Mouse (Mus musculus) myocyte (in vitro differentiated cells): ENCODE results near the gene Micu2. TPM values are rescaled to one million over a fixed set of nuclear protein-coding genes. Genes with fewer than 3 reads are reported as not detected.
"Not testable (repeated sequence)": the region's sequence is repeated elsewhere in the genome, so short reads cannot be mapped to it uniquely, and the experiment has no call there.

Experiments
- H3K27me3 ChIP-seq: one replicate; pipeline ENCODE4 v1.6.1; 2011; ENCODE audit not compliant: control insufficient read depth, insufficient read depth, insufficient read length
- H3K36me3 ChIP-seq: one replicate; pipeline ENCODE4 v1.6.1; 2011; ENCODE audit not compliant: control insufficient read depth, insufficient read depth
- H3K4me2 ChIP-seq: one replicate; pipeline ENCODE4 v1.6.1; 2011; ENCODE audit warnings: low read depth, control low read depth
- H3K4me3 ChIP-seq: one replicate; pipeline ENCODE4 v1.5.1; 2011; ENCODE audit warnings: mild to moderate bottlenecking, control low read depth, moderate library complexity
- H3K79me2 ChIP-seq: one replicate; pipeline ENCODE4 v1.6.1; 2011; ENCODE audit not compliant: control insufficient read depth, insufficient read depth
- H3ac ChIP-seq: one replicate; pipeline ENCODE4 v1.6.1; 2011; ENCODE audit not compliant: control insufficient read depth, insufficient read length
- CEBPB ChIP-seq: IDR thresholded peaks from 2 replicates; pipeline ENCODE4 v1.6.1; 2011; ENCODE audit warnings: mild to moderate bottlenecking, moderate library complexity; ENCODE audit not compliant: poor library complexity, insufficient read depth, severe bottlenecking
- E2F4 ChIP-seq: IDR thresholded peaks from one replicate; pipeline ENCODE4 v1.6.1; 2011; ENCODE audit warnings: mild to moderate bottlenecking, control low read depth, moderate library complexity; ENCODE audit not compliant: insufficient read depth
- MAX ChIP-seq: IDR thresholded peaks from one replicate; pipeline ENCODE4 v1.6.1; 2011; ENCODE audit warnings: low read depth, mild to moderate bottlenecking, control low read depth
- MYOD1 ChIP-seq, 3 experiments: IDR thresholded peaks; one replicate each; pipeline ENCODE4 v1.6.1; 2011; ENCODE audit warnings: control low read depth in 2 of 3, low read depth in 2 of 3, mild to moderate bottlenecking in 2 of 3, moderate library complexity in 1 of 3; ENCODE audit not compliant: insufficient read length in 2 of 3, control insufficient read depth in 1 of 3
- MYOG ChIP-seq, 3 experiments: IDR thresholded peaks; one replicate each; pipeline ENCODE4 v1.6.1; 2011; ENCODE audit warnings: control low read depth in 2 of 3, low read depth in 2 of 3, mild to moderate bottlenecking in 2 of 3; ENCODE audit not compliant: insufficient read length in 2 of 3, control insufficient read depth in 1 of 3, insufficient read depth in 1 of 3
- POLR2A ChIP-seq: IDR thresholded peaks from one replicate; pipeline ENCODE4 v1.6.1; 2011; ENCODE audit warnings: low read depth, mild to moderate bottlenecking, control low read depth, moderate library complexity; ENCODE audit not compliant: insufficient read length
- POLR2AphosphoS2 ChIP-seq: IDR thresholded peaks from one replicate; pipeline ENCODE4 v1.6.1; 2011; ENCODE audit warnings: low read depth, control low read depth; ENCODE audit not compliant: insufficient read length
- REST ChIP-seq: IDR thresholded peaks from one replicate; pipeline ENCODE4 v1.6.1; 2011; ENCODE audit warnings: mild to moderate bottlenecking, control low read depth, moderate library complexity; ENCODE audit not compliant: insufficient read depth, insufficient read length
- SRF ChIP-seq: IDR thresholded peaks from one replicate; pipeline ENCODE4 v1.6.1; 2011; ENCODE audit warnings: low read depth; ENCODE audit not compliant: control insufficient read depth, insufficient read length
- TCF12 ChIP-seq: IDR thresholded peaks from one replicate; pipeline ENCODE4 v1.6.1; 2011; ENCODE audit warnings: mild to moderate bottlenecking, control low read depth; ENCODE audit not compliant: poor library complexity, insufficient read depth, severe bottlenecking
- TCF3 ChIP-seq: IDR thresholded peaks from one replicate; pipeline ENCODE4 v1.6.1; 2011; ENCODE audit warnings: low read depth, control low read depth; ENCODE audit not compliant: insufficient read length
- USF1 ChIP-seq: IDR thresholded peaks from one replicate; pipeline ENCODE4 v1.6.1; 2011; ENCODE audit warnings: low read depth, mild to moderate bottlenecking, control low read depth, moderate library complexity
- polyA plus RNA-seq: library from polyadenylated mRNA; unstranded; fragments of >200 nt; fragmentation: generic; extraction: Trizol; gene quantifications from one replicate; pipeline ENCODE4 v1.2.1, GENCODE M21; 2012; ENCODE audit warnings: missing spikeins

Gene Micu2
- polyA plus RNA-seq, 1 experiment: 48.2 TPM

DNA sequence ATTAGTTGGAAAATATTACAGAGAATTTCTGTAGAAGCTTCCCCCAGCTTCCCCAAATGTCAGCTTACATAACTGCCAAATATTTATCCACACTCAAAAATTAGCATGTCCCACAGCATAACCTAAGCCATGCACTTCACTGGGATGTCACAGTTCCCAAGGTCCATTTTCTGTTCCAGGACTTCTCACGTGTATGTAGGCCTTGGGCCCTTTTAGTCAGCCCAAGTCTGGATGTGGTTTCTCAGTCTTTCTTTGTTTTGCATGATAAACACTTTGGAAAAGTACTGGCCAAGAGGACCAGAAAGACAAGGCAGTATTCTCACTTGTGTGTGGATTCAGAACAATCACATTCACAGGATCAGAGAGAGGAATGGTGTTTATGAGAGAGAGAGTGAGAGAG, 97.1 kb downstream of the Micu2 start:
- no peaks in the 10 kb centered on the region for H3K79me2 ChIP-seq
- H3K27me3 ChIP-seq: no peaks in the 10 kb centered on the region
- no peak for TF ChIP-seq REST
- no peak for TF ChIP-seq TCF12
- no peak for TF ChIP-seq TCF3
- TF ChIP-seq MAX: no peak
- no peak for TF ChIP-seq MYOG (IDR thresholded peaks at IDR 0.05; ENCODE audit: control insufficient read depth in 1 of 3, insufficient read depth in 1 of 3, insufficient read length in 2 of 3, low read depth in 2 of 3)
- no peak for TF ChIP-seq SRF
- no peak for TF ChIP-seq POLR2AphosphoS2
- TF ChIP-seq USF1: no peak
- no peak for TF ChIP-seq MYOD1 (IDR thresholded peaks at IDR 0.05; ENCODE audit: control insufficient read depth in 1 of 3, insufficient read length in 2 of 3, low read depth in 2 of 3)
- no peak for TF ChIP-seq E2F4
- no peak for TF ChIP-seq POLR2A
- TF ChIP-seq CEBPB: no peak
- H3K4me2 ChIP-seq: no peak overlapping the region
- H3K4me3 ChIP-seq: no peak overlapping the region
- H3K36me3 ChIP-seq: no peaks in the 10 kb centered on the region
- no peak overlapping the region for H3ac ChIP-seq

DNA sequence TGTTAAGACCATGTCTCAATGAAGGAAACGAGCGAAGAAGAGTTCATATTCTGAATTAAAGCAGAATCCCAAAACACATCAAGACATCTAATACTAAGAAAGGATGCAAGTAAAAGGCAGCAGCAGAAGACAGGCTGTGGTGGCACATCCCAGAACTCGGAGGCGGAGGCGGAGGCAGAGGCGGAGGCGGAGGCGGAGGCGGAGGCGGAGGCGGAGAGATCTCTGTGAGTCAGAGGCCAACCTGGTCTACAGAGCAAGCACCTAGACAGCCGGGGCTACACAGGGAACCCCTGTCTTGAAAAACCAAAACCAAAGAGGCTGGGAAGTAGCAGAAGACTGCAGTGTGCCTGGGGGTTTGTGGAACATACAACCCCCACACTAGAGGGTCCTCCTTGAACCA, 102.2 kb downstream of the Micu2 start:
- Histone ChIP-seq H3K36me3 (no peaks in the 10 kb centered on the region), H3ac (no peak overlapping the region), H3K27me3 (no peaks in the 10 kb centered on the region), H3K4me2 (no peak overlapping the region), H3K4me3 (no peak overlapping the region), H3K79me2 (no peaks in the 10 kb centered on the region)
- TF ChIP-seq E2F4 (no peak), MYOG (IDR thresholded peaks at IDR 0.05; ENCODE audit: control insufficient read depth in 1 of 3, insufficient read depth in 1 of 3, insufficient read length in 2 of 3, low read depth in 2 of 3) (no peak), TCF3 (no peak), REST (no peak), MYOD1 (IDR thresholded peaks at IDR 0.05; ENCODE audit: control insufficient read depth in 1 of 3, insufficient read length in 2 of 3, low read depth in 2 of 3) (no peak), CEBPB (no peak), POLR2A (no peak)

DNA sequence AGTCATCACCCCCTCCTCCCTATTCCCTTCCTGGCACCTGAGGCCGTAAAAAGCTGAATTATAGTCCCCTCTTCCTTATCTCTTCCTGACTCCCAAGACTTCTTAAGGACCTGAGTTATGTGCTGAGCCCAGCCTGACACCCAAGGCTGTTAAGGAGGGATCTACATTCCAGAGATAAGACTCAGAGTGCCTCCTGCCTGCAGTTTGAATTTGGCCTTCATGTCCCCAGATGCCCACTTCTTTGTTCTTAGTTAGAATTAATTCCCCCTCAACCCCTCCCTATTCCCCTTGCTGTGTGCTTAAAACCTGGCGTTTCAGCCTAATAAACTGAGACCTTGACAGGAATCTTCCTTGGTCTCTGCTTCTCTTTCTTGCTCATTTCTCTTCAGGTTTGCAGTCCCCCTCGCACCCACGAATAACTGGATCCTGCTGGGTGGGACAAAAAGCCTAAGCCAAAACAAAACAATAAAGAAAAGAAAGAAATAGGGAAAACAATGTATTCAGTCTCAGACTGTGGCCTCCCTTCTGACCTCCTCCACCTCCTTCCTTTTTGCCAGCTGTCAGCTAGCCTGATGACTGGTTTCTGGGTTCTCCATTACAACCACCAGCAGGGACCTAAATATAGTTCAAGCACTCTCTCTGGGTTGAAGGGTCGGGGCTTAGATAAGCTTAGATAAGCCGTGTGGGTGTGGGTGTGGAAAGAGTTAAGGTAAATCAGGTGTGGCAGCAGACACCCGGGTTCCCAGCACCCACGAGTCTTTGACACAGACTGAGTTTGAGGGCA, 102.8 kb downstream of the Micu2 start:
- TF ChIP-seq MYOD1 (IDR thresholded peaks at IDR 0.05; ENCODE audit: control insufficient read depth in 1 of 3, insufficient read length in 2 of 3, low read depth in 2 of 3) (peak; percentile 7 to 52 (median 19)), MYOG (IDR thresholded peaks at IDR 0.05; ENCODE audit: control insufficient read depth in 1 of 3, insufficient read depth in 1 of 3, insufficient read length in 2 of 3, low read depth in 2 of 3) (peak in 2 of 3 experiments; percentile 5 to 60)
- peak overlapping the region; percentile 46 for H3K4me2 ChIP-seq
- H3K36me3 ChIP-seq, H3K79me2 ChIP-seq, H3K4me3 ChIP-seq, H3K27me3 ChIP-seq, H3ac ChIP-seq: not testable (repeated sequence)

DNA sequence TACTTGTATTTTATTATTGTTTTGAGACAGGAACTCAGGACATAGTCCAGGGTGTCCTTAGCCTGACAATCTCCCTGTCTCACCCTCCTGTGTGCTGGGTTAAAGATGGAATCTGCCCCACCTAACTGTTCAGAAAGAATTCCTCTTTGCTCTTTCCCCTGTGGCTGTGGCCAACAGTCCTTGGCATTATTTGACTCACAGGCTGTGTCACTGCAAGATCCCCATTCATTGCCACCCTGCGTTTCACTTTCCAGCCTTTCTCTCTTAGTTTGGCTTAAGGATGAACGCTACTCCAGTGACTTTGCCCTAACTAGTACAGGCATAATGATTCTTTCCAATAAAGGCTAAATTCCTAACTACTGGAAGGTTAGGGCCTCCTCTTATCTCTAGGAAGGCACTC, 104.7 kb downstream of the Micu2 start:
- peaks cover 3% of the 10 kb centered on the region for H3K79me2 ChIP-seq
- TF ChIP-seq SRF (no peak), TCF12 (no peak), CEBPB (no peak), POLR2A (no peak), USF1 (no peak), REST (no peak), MAX (no peak), E2F4 (no peak), MYOG (IDR thresholded peaks at IDR 0.05; ENCODE audit: control insufficient read depth in 1 of 3, insufficient read depth in 1 of 3, insufficient read length in 2 of 3, low read depth in 2 of 3) (no peak), POLR2AphosphoS2 (no peak), MYOD1 (IDR thresholded peaks at IDR 0.05; ENCODE audit: control insufficient read depth in 1 of 3, insufficient read length in 2 of 3, low read depth in 2 of 3) (no peak), TCF3 (no peak)
- no peak overlapping the region for H3K4me3 ChIP-seq
- no peak overlapping the region for H3K4me2 ChIP-seq
- H3ac ChIP-seq: no peak overlapping the region
- H3K27me3 ChIP-seq: no peaks in the 10 kb centered on the region
- H3K36me3 ChIP-seq: no peaks in the 10 kb centered on the region

DNA sequence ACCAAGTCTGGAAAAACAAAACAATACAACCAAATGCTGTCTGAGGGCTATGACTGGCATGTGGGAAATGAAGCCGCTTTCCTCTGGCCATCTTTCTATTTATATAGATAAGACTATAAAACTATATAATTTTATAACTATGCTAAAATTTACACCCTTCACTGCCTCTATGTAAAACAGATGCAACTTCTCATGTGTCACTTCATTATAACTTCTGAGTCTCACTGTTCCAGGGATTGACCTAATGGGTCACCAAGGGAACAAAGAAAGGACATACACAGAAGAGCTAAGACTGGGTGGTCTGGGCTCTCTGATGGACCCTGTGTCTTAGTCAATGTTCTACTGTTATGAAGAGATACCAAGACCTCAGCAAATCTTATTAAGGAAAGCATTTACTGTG, 106.1 kb downstream of the Micu2 start:
- no peak overlapping the region for H3ac ChIP-seq
- peaks cover 17% of the 10 kb centered on the region for H3K79me2 ChIP-seq
- TF ChIP-seq TCF12: no peak
- no peak for TF ChIP-seq REST
- no peak overlapping the region for H3K4me2 ChIP-seq
- no peaks in the 10 kb centered on the region for H3K27me3 ChIP-seq
- H3K36me3 ChIP-seq: no peaks in the 10 kb centered on the region
- H3K4me3 ChIP-seq: no peak overlapping the region
